ENCODE assay signal across 10 mouse cellular contexts in genomic region chr3:88087688-88088087, GRCm38 (mm10). TPM values are rescaled to one million over a fixed set of nuclear protein-coding genes. Genes with fewer than 3 reads are reported as not detected.
A peak's percentile ranks its signal among the peaks of the same experiment; 100 is the strongest.
DNase-seq lines count a peak whose midpoint lies in the region; ATAC-seq and TF ChIP-seq lines count a peak whose summit lies in the region.
"Had no signal": no experiment of that assay in that cellular context is flagged by ENCODE, and none has a peak within 500 bp of the region (broad histone marks: within the 10 kb centered on the region; RNA-seq: fewer than 3 reads in every experiment).

No protein-coding gene starts in this region.

- H3K27ac ChIP-seq in liver, adult 2 months (replicated peaks; ENCODE audit: insufficient read depth, low read depth, low read length) = no peak overlapping the region
- H3K27ac ChIP-seq in liver, embryonic 12.5 days = no peak overlapping the region
- H3K27ac ChIP-seq in forebrain, embryonic 13.5 days = no peak overlapping the region
- H3K27ac ChIP-seq: hindbrain, embryonic 15.5 days had no signal

- H3K9me3 ChIP-seq in liver, embryonic 12.5 days (replicated peaks) = no peaks in the 10 kb centered on the region
- H3K9me3 ChIP-seq in forebrain, embryonic 13.5 days (replicated peaks) = no peaks in the 10 kb centered on the region
- H3K9me3 ChIP-seq: hindbrain, embryonic 15.5 days had no signal

- H3K36me3 ChIP-seq in liver, adult 2 months (ENCODE audit: control insufficient read depth, insufficient read depth, low read length) = no peaks in the 10 kb centered on the region
- peaks cover 81% of the 10 kb centered on the region for H3K36me3 ChIP-seq in liver, embryonic 12.5 days
- H3K36me3 ChIP-seq in forebrain, embryonic 13.5 days (ENCODE audit: poor library complexity, severe bottlenecking) = peaks cover 63% of the 10 kb centered on the region
- H3K36me3 ChIP-seq: hindbrain, embryonic 15.5 days had no signal

- no peak overlapping the region for H3K9ac ChIP-seq in liver, adult 2 months (ENCODE audit: low read depth, low read length)
- no peak overlapping the region for H3K9ac ChIP-seq in liver, embryonic 12.5 days
- no peak overlapping the region for H3K9ac ChIP-seq in forebrain, embryonic 13.5 days
- H3K9ac ChIP-seq: hindbrain, embryonic 15.5 days had no signal

- TF ChIP-seq POLR2A in liver, adult 2 months (IDR thresholded peaks at IDR 0.05; ENCODE audit: extremely low read depth, insufficient read depth, low read length) = no peak

- TF ChIP-seq CTCF in liver, adult 2 months (IDR thresholded peaks at IDR 0.05; ENCODE audit: low read depth, low read length) = peak; percentile 59; the same call in 1 of the 2 replicates

- H3K79me2 ChIP-seq in liver, adult 2 months (ENCODE audit: control insufficient read depth, insufficient read depth, low read length) = no peaks in the 10 kb centered on the region

- peak; percentile 26 for DNase-seq in adrenal gland, postnatal 25 days
- no peak for DNase-seq in adrenal gland, adult 2 months
- DNase-seq in liver, adult 2 months (ENCODE audit: extremely low read depth, low read depth, low spot score) = peak; percentile 31
- peak; percentile 59 to 75 for DNase-seq in cerebellum, postnatal 10 days
- peak; percentile 62 for DNase-seq in lung, postnatal 36 days
- DNase-seq in layer of hippocampus, adult 11-12 months (ENCODE audit: low spot score) = no peak

- H3K4me1 ChIP-seq in liver, adult 2 months (ENCODE audit: control insufficient read depth, insufficient read depth, low read length) = no peaks in the 10 kb centered on the region
- H3K4me1 ChIP-seq in liver, embryonic 12.5 days = peaks cover 6% of the 10 kb centered on the region
- H3K4me1 ChIP-seq in forebrain, embryonic 13.5 days = peaks cover 6% of the 10 kb centered on the region

- ATAC-seq in liver, embryonic 12.5 days = no peak
- ATAC-seq in forebrain, embryonic 13.5 days = no peak

- H3K27me3 ChIP-seq in liver, adult 2 months (ENCODE audit: control insufficient read depth, insufficient read depth, low read length) = no peaks in the 10 kb centered on the region
- no peaks in the 10 kb centered on the region for H3K27me3 ChIP-seq in liver, embryonic 12.5 days (replicated peaks)
- H3K27me3 ChIP-seq in forebrain, embryonic 13.5 days = no peaks in the 10 kb centered on the region
- H3K27me3 ChIP-seq: hindbrain, embryonic 15.5 days had no signal

- H3K4me3 ChIP-seq in liver, adult 2 months (ENCODE audit: insufficient read depth, low read depth, low read length) = no peak overlapping the region
- H3K4me3 ChIP-seq in liver, embryonic 12.5 days = no peak overlapping the region
- no peak overlapping the region for H3K4me3 ChIP-seq in forebrain, embryonic 13.5 days
- H3K4me3 ChIP-seq: hindbrain, embryonic 15.5 days had no signal

- WGBS in liver, adult 2 months = 97% methylated on average over 1 of the region's 1 CpGs
- 70% methylated on average over 1 of the region's 1 CpGs for WGBS in liver, embryonic 12.5 days (ENCODE audit: insufficient replicate concordance)
- WGBS in forebrain, embryonic 13.5 days = 52% methylated on average over 1 of the region's 1 CpGs

- no peak overlapping the region for H3K4me2 ChIP-seq in liver, embryonic 12.5 days
- no peak overlapping the region for H3K4me2 ChIP-seq in forebrain, embryonic 13.5 days
- H3K4me2 ChIP-seq: hindbrain, embryonic 15.5 days had no signal

RNA-seq across cellular contexts. Expression of gene Iqgap3, which starts 5.9 kb away (rescaled TPM):
- 4.5 and 5.9 TPM in 2 replicates for total RNA-seq in adrenal gland, postnatal 25 days (2021)
- 1 to 10 TPM in 1 of 2 experiments, under 1 TPM in 1; 0.69 to 1.1 TPM for total RNA-seq in adrenal gland, adult 2 months (2021)
- polyA plus RNA-seq in adrenal gland, adult 2 months (2012; rRNA removed) = 3.0 and 3.6 TPM in 2 replicates
- total RNA-seq in liver, adult 2 months (2014; rRNA removed) = 0.18 and 0.40 TPM in 2 replicates
- polyA plus RNA-seq in liver, adult 2 months (2012; rRNA removed) = 0.16 and 0.27 TPM in 2 replicates
- 11.2 and 11.8 TPM in 2 replicates for polyA plus RNA-seq in liver, embryonic 12.5 days (2016; fragmentation: Nextera tagmentation; extraction: Ambion mirVana)
- 13.8 and 15.3 TPM in 2 replicates for polyA plus RNA-seq in forebrain, embryonic 13.5 days (2015; fragmentation: Nextera tagmentation; extraction: Ambion mirVana)

RNA-seq across cellular contexts. Expression of gene Ttc24, which starts 9.6 kb away (rescaled TPM):
- total RNA-seq in adrenal gland, postnatal 25 days (2021) = not detected in 2 replicates
- total RNA-seq in adrenal gland, adult 2 months (2021) = not detected
- polyA plus RNA-seq in adrenal gland, adult 2 months (2012; rRNA removed) = not detected in 2 replicates
- not detected in 2 replicates for total RNA-seq in liver, adult 2 months (2014; rRNA removed)
- polyA plus RNA-seq in liver, adult 2 months (2012; rRNA removed) = not detected in 2 replicates
- polyA plus RNA-seq in liver, embryonic 12.5 days (2016; fragmentation: Nextera tagmentation; extraction: Ambion mirVana) = not detected in 2 replicates
- not detected in 2 replicates for polyA plus RNA-seq in forebrain, embryonic 13.5 days (2015; fragmentation: Nextera tagmentation; extraction: Ambion mirVana)
- polyA plus RNA-seq: hindbrain, embryonic 15.5 days; neural tube, embryonic 14.5 days had no signal

RNA-seq across cellular contexts. Expression of gene Naxe, which starts 29.4 kb away (rescaled TPM):
- 126 and 140 TPM in 2 replicates for total RNA-seq in adrenal gland, postnatal 25 days (2021)
- 100 to 1,000 TPM; 142 to 155 TPM for total RNA-seq in adrenal gland, adult 2 months (2021)
- 79.6 and 113 TPM in 2 replicates for polyA plus RNA-seq in adrenal gland, adult 2 months (2012; rRNA removed)
- total RNA-seq in liver, adult 2 months (2014; rRNA removed) = 99.6 and 105 TPM in 2 replicates
- polyA plus RNA-seq in liver, adult 2 months (2012; rRNA removed) = 84.1 and 94.0 TPM in 2 replicates
- polyA plus RNA-seq in liver, embryonic 12.5 days (2016; fragmentation: Nextera tagmentation; extraction: Ambion mirVana) = 72.1 TPM in 2 replicates
- 154 and 157 TPM in 2 replicates for polyA plus RNA-seq in forebrain, embryonic 13.5 days (2015; fragmentation: Nextera tagmentation; extraction: Ambion mirVana)

RNA-seq across cellular contexts. Expression of gene Gpatch4, which starts 44.8 kb away (rescaled TPM):
- total RNA-seq in adrenal gland, postnatal 25 days (2021) = 14.1 and 23.4 TPM in 2 replicates
- 10 to 100 TPM; 13.9 to 16.6 TPM for total RNA-seq in adrenal gland, adult 2 months (2021)
- polyA plus RNA-seq in adrenal gland, adult 2 months (2012; rRNA removed) = 2.3 and 3.5 TPM in 2 replicates
- 4.2 and 5.7 TPM in 2 replicates for total RNA-seq in liver, adult 2 months (2014; rRNA removed)
- 4.1 and 4.3 TPM in 2 replicates for polyA plus RNA-seq in liver, adult 2 months (2012; rRNA removed)
- 41.4 and 44.0 TPM in 2 replicates for polyA plus RNA-seq in liver, embryonic 12.5 days (2016; fragmentation: Nextera tagmentation; extraction: Ambion mirVana)
- 29.7 and 30.7 TPM in 2 replicates for polyA plus RNA-seq in forebrain, embryonic 13.5 days (2015; fragmentation: Nextera tagmentation; extraction: Ambion mirVana)

RNA-seq across cellular contexts. Expression of gene Mef2d, which starts 54.5 kb away (rescaled TPM):
- 104 TPM in 2 replicates for total RNA-seq in adrenal gland, postnatal 25 days (2021)
- total RNA-seq in adrenal gland, adult 2 months (2021) = 100 to 1,000 TPM in 1 of 2 experiments, 10 to 100 TPM in 1; 78.4 to 114 TPM
- 173 and 185 TPM in 2 replicates for polyA plus RNA-seq in adrenal gland, adult 2 months (2012; rRNA removed)
- 3.7 and 6.2 TPM in 2 replicates for total RNA-seq in liver, adult 2 months (2014; rRNA removed)
- 17.7 and 22.2 TPM in 2 replicates for polyA plus RNA-seq in liver, adult 2 months (2012; rRNA removed)
- 12.1 and 13.6 TPM in 2 replicates for polyA plus RNA-seq in liver, embryonic 12.5 days (2016; fragmentation: Nextera tagmentation; extraction: Ambion mirVana)
- 15.0 and 16.5 TPM in 2 replicates for polyA plus RNA-seq in forebrain, embryonic 13.5 days (2015; fragmentation: Nextera tagmentation; extraction: Ambion mirVana)

Comparison
In these comparisons a context has a peak if more than half of its experiments do, and no peak if none do; other contexts are left out.
1. DNase-seq: peak in adrenal gland, postnatal 25 days (single experiment), liver, adult 2 months (single experiment), cerebellum, postnatal 10 days (2 of 2) and lung, postnatal 36 days (single experiment); none in adrenal gland, adult 2 months (single experiment) and layer of hippocampus, adult 11-12 months (single experiment).